Mouse (Mus musculus): Measurements from ENCODE around the gene AC124108.1.

GRCm38 (mm10) chr1:132198401-132199071 is 7.3 kb downstream of the AC124108.1 start:
- TF ChIP-seq CTCF (IDR thresholded peaks at IDR 0.05; ENCODE audit: borderline replicate concordance, control insufficient read depth, extremely low read depth, insufficient read depth, low read length, poor library complexity) (no peak), POLR2A (IDR thresholded peaks at IDR 0.05; ENCODE audit: control insufficient read depth, extremely low read depth, insufficient read depth, low read length, poor library complexity) (no peak)

Measured in thymus, adult 2 months (tissue).